Mouse (Mus musculus) adrenal gland, postnatal 0 days (tissue): ENCODE results near the gene Tubg2. TPM values are rescaled to one million over a fixed set of nuclear protein-coding genes. Genes with fewer than 3 reads are reported as not detected.

Source experiments
- microRNA-seq: library from miRNA; unstranded; fragments of <30 nt; microRNA quantifications from one replicate; pipeline ENCODE4, GENCODE M21; 2016; ENCODE audit warnings: borderline replicate concordance; ENCODE audit not compliant: insufficient number of aligned reads
- polyA plus RNA-seq: library from polyadenylated mRNA; unstranded; fragments of >200 nt; fragmentation: Nextera tagmentation; extraction: Ambion mirVana; gene quantifications from 2 replicates; pipeline ENCODE4 v1.2.1, GENCODE M21; 2015

Gene Tubg2
- polyA plus RNA-seq, result 5.6 and 9.6 TPM in 2 replicates

DNA sequence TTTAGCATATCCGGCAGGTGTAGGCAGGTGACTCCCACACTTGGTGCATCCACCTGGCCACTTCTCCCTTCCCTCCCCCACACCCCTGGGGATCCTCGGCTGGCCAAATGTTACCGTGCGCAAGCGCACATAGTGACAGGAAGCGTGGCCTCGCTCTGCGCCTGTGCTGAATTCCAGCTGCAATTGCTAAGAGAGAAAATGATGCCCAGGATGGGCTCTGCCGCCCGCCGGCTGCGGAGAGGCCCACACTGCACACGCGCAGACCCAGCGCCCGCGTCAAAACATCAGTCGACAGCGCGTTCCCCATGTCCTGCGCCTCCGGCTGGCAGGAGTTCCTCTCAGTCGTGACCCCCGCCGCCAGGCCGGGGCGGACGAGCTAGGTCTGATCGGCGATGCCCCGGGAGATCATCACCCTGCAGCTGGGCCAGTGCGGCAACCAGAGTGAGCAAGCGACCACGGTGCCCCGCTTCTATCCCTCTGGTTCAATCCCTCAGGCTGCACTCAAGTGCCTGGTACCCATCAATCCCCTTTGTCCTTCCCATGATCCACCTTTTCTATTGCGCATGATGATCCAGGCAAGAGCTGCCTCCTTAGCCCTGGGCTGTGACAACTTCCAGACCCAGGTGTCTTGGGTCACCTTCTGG lies at the start of gene Tubg2:
TSS of gene Tubg2 (plus strand) at position 180 of the 644 bp plus-strand sequence.

DNA sequence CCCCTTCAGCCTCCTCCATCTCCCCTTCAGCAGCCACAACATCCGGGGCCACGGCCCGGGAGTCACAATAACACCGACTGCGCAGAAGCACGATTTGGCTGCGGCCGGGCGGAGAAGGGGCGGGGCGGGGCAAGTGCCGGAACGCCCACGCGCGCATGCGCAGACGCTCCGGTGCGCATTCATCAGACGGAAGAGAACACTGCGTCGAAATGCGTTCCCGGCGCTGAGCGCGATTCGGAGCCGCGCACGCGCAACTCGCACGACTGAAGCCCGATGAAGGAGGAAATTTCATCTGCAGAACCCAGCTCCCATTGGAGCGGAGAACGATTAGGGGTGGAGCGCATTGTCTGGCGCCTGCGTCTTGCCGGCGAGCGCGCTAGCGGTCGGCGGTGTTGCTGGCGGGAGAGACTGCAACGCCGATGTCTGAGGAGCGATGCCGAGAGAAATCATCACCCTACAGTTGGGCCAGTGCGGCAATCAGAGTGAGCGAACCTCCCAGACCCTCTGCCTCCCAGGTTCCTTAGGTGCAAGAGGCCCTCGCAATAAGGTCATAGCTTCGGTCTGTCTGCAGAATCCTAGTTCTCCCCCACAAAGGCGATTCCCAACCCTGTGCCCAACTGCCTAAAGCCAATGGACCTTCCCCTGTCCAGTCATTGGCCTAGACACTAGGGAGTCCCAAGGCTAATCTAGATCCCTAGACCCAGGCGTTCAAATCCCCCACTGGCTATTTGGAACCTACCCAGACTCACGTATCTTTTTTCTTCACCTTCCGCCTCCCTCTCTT lies 35.8 kb upstream of the Tubg2 start, which contains the start of the genes Retreg3 and Tubg1:
TSS of gene Retreg3 (minus strand) at position 133 of the 784 bp plus-strand sequence.
TSS of gene Tubg1 (plus strand) at position 178 of the 784 bp plus-strand sequence.

DNA sequence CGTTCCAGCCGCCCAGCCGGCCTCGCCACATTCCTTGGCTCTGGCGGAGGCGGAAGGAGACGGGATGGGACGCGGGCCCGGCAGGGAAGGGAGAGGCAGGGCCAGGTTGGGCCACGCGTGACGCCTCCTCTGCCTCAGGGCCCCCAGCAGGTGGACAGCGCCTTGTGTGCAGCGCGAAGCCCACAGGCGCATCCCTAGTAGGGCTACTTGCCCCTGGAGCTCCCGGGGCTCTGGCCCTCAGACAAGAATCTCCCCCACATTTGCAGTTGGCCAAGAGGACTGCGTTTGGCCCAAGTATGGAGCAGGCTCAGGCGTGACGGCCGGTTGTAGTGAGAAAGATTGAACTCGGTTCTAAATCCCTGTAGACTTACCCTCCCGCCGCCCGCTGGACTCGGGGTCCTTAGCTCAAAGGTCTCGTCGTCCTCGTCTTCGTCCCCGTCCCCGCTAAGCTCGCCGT lies 14.7 kb downstream of the Tubg2 start, which contains the start of gene Cntnap1:
TSS of gene Cntnap1 (plus strand) at position 170 of the 457 bp plus-strand sequence.

DNA sequence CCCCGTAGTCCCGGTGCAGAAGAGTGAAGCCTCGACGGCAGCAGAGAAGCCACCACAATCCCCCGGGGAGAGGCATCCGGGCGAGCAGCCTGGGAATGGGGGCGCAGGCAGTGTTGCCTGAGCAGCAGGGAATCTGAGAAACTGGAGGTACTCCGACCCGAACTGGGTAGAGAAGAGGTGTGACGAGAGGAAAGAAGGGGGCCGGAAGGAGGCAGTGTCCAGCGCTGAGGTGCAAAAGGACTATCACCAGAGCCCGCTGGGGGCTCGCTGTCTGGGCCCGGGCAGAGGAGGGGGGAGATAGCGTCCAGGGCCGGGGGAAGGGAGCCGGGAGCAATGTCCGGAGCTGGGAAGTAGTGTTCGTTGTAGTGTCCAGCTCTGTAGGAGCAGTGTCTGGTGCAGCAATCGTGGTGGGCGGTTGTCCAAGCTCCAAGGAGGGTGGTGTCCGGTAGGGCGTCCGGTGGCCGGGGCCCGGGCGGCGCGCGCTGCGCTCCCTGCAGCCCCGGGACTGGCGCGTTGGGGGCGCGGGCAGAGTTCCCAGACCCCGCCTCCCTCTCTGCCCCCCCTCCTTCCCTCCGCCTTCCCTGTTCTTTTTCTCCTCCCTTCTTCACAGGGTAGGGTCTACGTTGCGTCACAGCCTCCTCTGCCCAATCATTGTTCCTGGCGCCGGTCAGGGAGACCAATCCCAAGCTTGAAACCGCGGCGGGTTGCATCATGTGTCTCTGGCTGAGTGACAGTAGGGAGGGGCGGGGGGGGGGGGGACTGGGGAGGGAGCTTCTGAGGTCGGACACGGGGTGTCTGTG lies 15.3 kb downstream of the Tubg2 start, which contains the start of gene Plekhh3:
TSS of gene Plekhh3 (minus strand) at position 541 of the 800 bp plus-strand sequence.

DNA sequence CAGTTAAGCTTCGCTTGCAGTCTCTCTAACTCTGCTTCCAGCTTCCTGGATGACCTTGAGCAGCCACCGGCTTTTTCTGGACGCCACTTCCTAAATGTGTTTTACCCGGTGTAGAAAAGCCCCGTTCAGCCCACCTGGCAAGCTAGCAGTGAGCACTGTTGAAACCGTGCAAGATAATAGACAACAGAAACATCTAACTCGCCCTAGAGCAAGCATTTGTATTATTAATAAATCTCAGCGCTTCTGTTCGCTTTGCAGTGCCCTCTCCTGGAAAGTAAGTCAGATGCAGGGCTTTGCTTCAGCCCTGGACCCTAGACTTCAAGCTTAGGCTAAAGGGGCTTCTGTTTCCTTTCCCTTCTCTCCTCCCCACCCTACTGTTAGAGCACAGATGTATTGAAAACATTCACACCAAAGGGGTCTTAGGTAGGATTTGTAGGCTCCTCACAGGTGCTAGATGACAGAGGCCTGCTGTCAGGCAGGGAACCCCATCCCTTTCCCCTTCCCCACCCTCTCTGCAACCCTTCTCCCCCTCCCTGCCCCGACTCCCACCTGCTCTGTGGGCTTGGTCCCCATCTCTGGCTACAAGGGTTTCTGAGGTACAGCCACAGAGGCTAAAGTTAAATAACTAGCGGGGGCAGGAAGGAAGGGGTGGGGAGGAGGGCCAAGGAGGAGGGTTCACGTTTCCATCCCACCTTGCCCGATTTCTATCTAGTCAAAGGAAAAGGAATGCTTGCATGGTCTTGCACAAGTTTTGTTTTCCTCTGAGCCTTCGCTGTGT lies 19.3 kb downstream of the Tubg2 start, which contains the start of gene Ccr10:
TSS of gene Ccr10 (minus strand) at position 593 of the 778 bp plus-strand sequence.

Small RNA genes within 50 kb of the gene (microRNA-seq; reads per million reads assigned to microRNA genes)
- gene Gm27626, result not detected

Other genes with a start within 250 kb of the Tubg2 start
- gene Stat3, start 216.4 kb upstream of the Tubg2 start, polyA plus RNA-seq, result 43.6 and 44.0 TPM in 2 replicates
- 298 and 326 TPM in 2 replicates for gene Cavin1, start 185.0 kb upstream of the Tubg2 start, polyA plus RNA-seq
- gene Atp6v0a1, start 146.5 kb upstream of the Tubg2 start, polyA plus RNA-seq, result 48.6 and 61.9 TPM in 2 replicates
- 29.9 and 57.1 TPM in 2 replicates for gene Naglu, start 85.9 kb upstream of the Tubg2 start, polyA plus RNA-seq
- gene Hsd17b1, start 77.5 kb upstream of the Tubg2 start, polyA plus RNA-seq, result 0.36 and 0.65 TPM in 2 replicates
- gene Coasy, start 73.3 kb upstream of the Tubg2 start, polyA plus RNA-seq, result 40.7 and 70.1 TPM in 2 replicates
- 33.9 and 46.5 TPM in 2 replicates for gene Mlx, start 68.6 kb upstream of the Tubg2 start, polyA plus RNA-seq
- 13.6 and 15.3 TPM in 2 replicates for gene Psmc3ip, start 60.5 kb upstream of the Tubg2 start, polyA plus RNA-seq
- 17.6 and 20.9 TPM in 2 replicates for gene Retreg3, start 36.0 kb upstream of the Tubg2 start, polyA plus RNA-seq
- 34.1 and 45.0 TPM in 2 replicates for gene Tubg1, start 36.0 kb upstream of the Tubg2 start, polyA plus RNA-seq
- 0.88 and 1.1 TPM in 2 replicates for gene Cntnap1, start 14.6 kb downstream of the Tubg2 start, polyA plus RNA-seq
- gene Plekhh3, start 15.4 kb downstream of the Tubg2 start, polyA plus RNA-seq, result 14.7 and 16.6 TPM in 2 replicates
- 0.06 and 0.28 TPM in 2 replicates for gene Ccr10, start 19.5 kb downstream of the Tubg2 start, polyA plus RNA-seq
- gene Ezh1, start 70.6 kb downstream of the Tubg2 start, polyA plus RNA-seq, result 8.6 and 14.0 TPM in 2 replicates
- gene Ramp2, start 90.1 kb downstream of the Tubg2 start, polyA plus RNA-seq, result 60.0 and 102 TPM in 2 replicates
- 97.9 and 113 TPM in 2 replicates for gene Vps25, start 97.8 kb downstream of the Tubg2 start, polyA plus RNA-seq
- gene Wnk4, start 104.7 kb downstream of the Tubg2 start, polyA plus RNA-seq, result 4.3 and 4.5 TPM in 2 replicates
- gene Cntd1, start 123.1 kb downstream of the Tubg2 start, polyA plus RNA-seq, result 0.70 and 0.72 TPM in 2 replicates
- gene Coa3, start 123.2 kb downstream of the Tubg2 start, polyA plus RNA-seq, result 156 and 178 TPM in 2 replicates
- 99.1 and 118 TPM in 2 replicates for gene Becn1, start 146.4 kb downstream of the Tubg2 start, polyA plus RNA-seq
- 55.7 and 85.9 TPM in 2 replicates for gene Psme3, start 160.3 kb downstream of the Tubg2 start, polyA plus RNA-seq
- gene Aoc2, start 169.2 kb downstream of the Tubg2 start, polyA plus RNA-seq, result 0.43 and 0.57 TPM in 2 replicates
- 1.7 and 2.3 TPM in 2 replicates for gene Aoc3, start 174.7 kb downstream of the Tubg2 start, polyA plus RNA-seq
- gene G6pc, start 211.7 kb downstream of the Tubg2 start, polyA plus RNA-seq, result 4.1 and 7.5 TPM in 2 replicates